ENCODE assay signal across 25 mouse cellular contexts in the genomic region with DNA sequence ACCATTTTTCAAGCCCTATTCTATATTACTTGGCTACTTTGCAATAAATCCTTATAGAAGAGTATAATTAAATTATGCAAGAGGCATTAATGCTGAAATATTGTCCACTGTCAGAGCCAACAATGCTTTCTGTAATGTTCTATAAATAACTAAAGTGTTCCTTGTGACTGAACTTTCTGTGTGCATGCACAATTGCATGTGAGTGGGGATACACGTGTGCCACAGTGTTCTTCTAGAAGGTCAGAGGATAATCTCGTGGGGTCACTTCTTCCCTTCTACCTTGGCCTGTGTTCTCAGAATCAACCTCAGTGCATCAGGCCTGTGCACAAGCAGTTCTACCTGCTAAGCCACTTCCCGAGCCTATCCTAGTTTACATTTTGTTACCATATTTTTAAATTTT.
"Had no signal": no experiment of that assay in that cellular context is flagged by ENCODE, and none has a peak within 500 bp of the region (broad histone marks: within the 10 kb centered on the region; RNA-seq: fewer than 3 reads in every experiment).

No protein-coding gene starts in this region.

- H3K9me3 ChIP-seq: forebrain, embryonic 15.5 days; heart, embryonic 12.5 days; hindbrain, embryonic 13.5 days; hindbrain, embryonic 15.5 days; kidney, embryonic 15.5 days; limb, embryonic 13.5 days; limb, embryonic 15.5 days; liver, embryonic 12.5 days had no signal

- H3K27ac ChIP-seq: forebrain, embryonic 15.5 days; hindbrain, embryonic 13.5 days; hindbrain, embryonic 15.5 days; hindbrain, postnatal 0 days; kidney, embryonic 15.5 days; kidney, postnatal 0 days; limb, embryonic 13.5 days; limb, embryonic 15.5 days; liver, embryonic 12.5 days; liver, embryonic 14.5 days had no signal

- H3K4me1 ChIP-seq: forebrain, embryonic 15.5 days; kidney, embryonic 15.5 days; limb, embryonic 13.5 days had no signal

- H3K9ac ChIP-seq: forebrain, embryonic 15.5 days; forebrain, postnatal 0 days; heart, embryonic 12.5 days; hindbrain, embryonic 13.5 days; hindbrain, embryonic 15.5 days; kidney, embryonic 15.5 days; limb, embryonic 15.5 days; liver, embryonic 12.5 days; liver, embryonic 14.5 days had no signal

- H3K4me3 ChIP-seq: forebrain, embryonic 15.5 days; heart, embryonic 12.5 days; hindbrain, embryonic 13.5 days; hindbrain, embryonic 15.5 days; kidney, embryonic 15.5 days; limb, embryonic 13.5 days; limb, embryonic 15.5 days; liver, embryonic 12.5 days had no signal

- H3K27me3 ChIP-seq: forebrain, embryonic 15.5 days; heart, embryonic 12.5 days; hindbrain, embryonic 13.5 days; hindbrain, embryonic 15.5 days; kidney, embryonic 15.5 days; limb, embryonic 13.5 days; limb, embryonic 15.5 days; liver, embryonic 12.5 days had no signal

- ATAC-seq: forebrain, embryonic 15.5 days; forebrain, postnatal 0 days; hindbrain, postnatal 0 days; intestine, embryonic 16.5 days; liver, embryonic 12.5 days had no signal

- DNase-seq: forebrain, postnatal 0 days; gastrocnemius, postnatal 10 days; gastrocnemius, postnatal 25 days; heart, adult 11 months; kidney, adult 11 months; kidney, adult 2 months; kidney, adult 9 months; kidney, postnatal 14 days; kidney, postnatal 36 days; layer of hippocampus, adult 9-11 months; layer of hippocampus, postnatal 36 days; left cerebral cortex, postnatal 4 days; lung, adult 18-20 months had no signal

- H3K4me2 ChIP-seq: forebrain, embryonic 15.5 days; heart, embryonic 12.5 days; hindbrain, embryonic 13.5 days; hindbrain, embryonic 15.5 days; kidney, embryonic 15.5 days; limb, embryonic 13.5 days; limb, embryonic 15.5 days; liver, embryonic 12.5 days had no signal
